Mouse (Mus musculus) macrophage (primary cell): ENCODE data around the gene Bcl2l1. TPM values are rescaled to one million over a fixed set of nuclear protein-coding genes. Genes with fewer than 3 reads are reported as not detected.
A peak's percentile ranks its signal among the peaks of the same experiment; 100 is the strongest.

Experiments
- H3K27ac ChIP-seq: fragments of 350-480 bp; formaldehyde crosslinking; 2 replicates; pipeline ENCODE4 v1.9.0; 2021
- H3K36me3 ChIP-seq: fragments of 350-480 bp; formaldehyde crosslinking; 2 replicates; pipeline ENCODE4 v1.9.0; 2021; ENCODE audit errors: inconsistent target
- H3K4me3 ChIP-seq: fragments of 350-480 bp; formaldehyde crosslinking; 2 replicates; pipeline ENCODE4 v1.9.0; 2021; ENCODE audit errors: inconsistent target
- H3K79me2 ChIP-seq: fragments of 350-480 bp; formaldehyde crosslinking; 2 replicates; pipeline ENCODE4 v1.9.0; 2021; ENCODE audit errors: inconsistent target
- WGBS: methylation state at CpG from one replicate; pipeline ENCODE4 v1.1.7; 2026; ENCODE audit warnings: inconsistent platforms; ENCODE audit not compliant: missing documents; 5-methylcytosine and 5-hydroxymethylcytosine counted together
- polyA plus RNA-seq: library from polyadenylated mRNA; stranded (reverse); fragments of 250-400 nt; gene quantifications from 3 replicates; pipeline ENCODE4 v1.2.4, GENCODE M21; 2018; ENCODE audit warnings: inconsistent platforms

Gene Bcl2l1
- polyA plus RNA-seq, 1 experiment from 2014 or later, result 48.4 TPM

DNA sequence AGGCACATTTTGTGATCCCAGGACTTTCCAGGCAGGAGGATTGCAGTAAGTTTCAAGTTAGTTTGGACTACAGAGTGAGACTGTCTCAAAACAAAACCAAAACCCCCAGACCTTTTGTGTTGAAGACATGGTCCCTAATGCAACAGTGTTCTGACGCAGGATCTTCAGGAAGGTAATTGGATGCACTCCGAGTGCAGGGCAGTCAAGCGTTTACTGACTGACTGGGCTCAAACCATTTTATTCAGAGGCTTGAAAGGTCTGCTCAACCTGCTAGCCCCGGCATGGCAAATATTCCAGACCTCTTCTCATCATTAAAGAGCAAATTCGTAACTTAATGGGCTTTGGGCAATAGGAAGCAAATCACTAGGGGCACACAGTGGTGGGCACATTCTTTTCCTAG lies 12.8 kb downstream of the Bcl2l1 start:
- Histone ChIP-seq H3K36me3 (peaks cover 15% of the 10 kb centered on the region; the same call in 1 of the 2 replicates), H3K79me2 (peaks cover 100% of the 10 kb centered on the region), H3K27ac (no peak overlapping the region), H3K4me3 (no peak overlapping the region)
- WGBS, result 95% methylated on average over 5 of the region's 5 CpGs

DNA sequence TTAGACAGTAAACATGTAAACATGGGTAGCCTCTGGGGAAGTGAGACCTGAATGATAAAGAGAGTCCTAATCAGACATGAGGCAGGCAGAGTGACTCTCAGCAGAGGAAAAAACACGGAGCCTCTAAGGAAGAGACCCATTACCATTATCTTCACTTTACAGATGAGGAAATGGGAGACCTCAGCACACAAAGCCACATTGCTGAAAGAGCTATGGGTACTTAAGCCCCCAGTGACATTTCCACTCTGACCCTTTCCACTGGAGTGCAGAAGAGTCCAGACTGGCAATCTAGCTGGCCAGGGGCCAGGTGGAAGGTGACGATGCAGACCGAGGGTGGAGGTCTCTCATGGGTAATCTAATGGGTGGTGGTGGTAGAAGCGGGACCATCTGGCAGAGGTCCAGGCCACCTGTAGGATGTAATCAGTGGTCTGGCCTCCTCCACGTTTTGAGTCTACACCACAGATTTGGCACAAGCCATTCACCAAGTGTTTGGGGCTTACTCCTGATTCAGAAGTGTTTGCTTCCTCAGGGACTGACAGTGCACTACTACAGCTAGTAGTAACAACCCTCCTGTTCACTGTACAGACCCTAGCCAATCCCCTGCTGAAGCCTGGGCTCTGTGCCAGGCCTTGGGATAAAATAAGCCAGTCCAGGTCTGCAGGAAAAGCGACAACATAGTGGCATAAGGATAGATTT lies 13.8 kb downstream of the Bcl2l1 start:
- WGBS, result 56% methylated on average over 6 of the region's 6 CpGs
- no peak overlapping the region for H3K4me3 ChIP-seq
- peaks cover 100% of the 10 kb centered on the region for H3K79me2 ChIP-seq
- H3K27ac ChIP-seq, result 0 out of 2 replicates have a peak overlapping the region, but pooled peaks have one; percentile 10
- peaks cover 15% of the 10 kb centered on the region; the same call in 1 of the 2 replicates for H3K36me3 ChIP-seq

DNA sequence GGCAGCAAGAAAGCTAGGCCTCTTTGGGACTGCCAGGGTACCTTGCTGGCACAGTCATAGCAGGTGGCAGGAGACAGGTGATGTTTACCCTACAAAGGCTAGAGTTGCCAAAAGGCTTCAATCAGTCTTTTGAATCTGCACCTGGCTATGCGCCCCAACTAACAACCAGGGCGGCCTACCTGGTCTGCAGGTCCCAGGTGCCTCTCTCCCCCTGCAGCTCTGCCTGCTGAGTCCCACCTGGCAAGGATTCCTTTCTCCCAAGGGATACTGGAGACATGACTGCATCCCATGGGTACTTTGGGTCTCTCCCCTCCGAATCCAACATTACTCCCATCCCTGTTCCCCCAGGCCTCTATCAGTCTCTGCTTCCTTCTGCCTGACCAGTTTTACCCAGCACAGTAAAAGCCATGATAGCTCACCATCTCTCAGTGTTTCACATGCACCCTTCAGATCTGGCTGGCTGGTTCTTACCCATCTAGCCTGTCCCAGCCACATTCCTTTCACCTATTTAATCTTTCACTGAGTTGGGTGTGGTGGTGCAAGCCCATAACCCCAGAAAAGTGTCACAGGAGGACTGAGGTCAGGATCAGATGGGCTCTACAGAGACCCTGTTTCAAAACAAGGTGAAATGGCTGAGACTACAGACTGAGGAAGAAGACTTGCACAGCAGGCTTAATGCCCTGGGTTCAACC lies 14.7 kb downstream of the Bcl2l1 start:
- peaks cover 100% of the 10 kb centered on the region for H3K79me2 ChIP-seq
- peaks cover 15% of the 10 kb centered on the region; the same call in 1 of the 2 replicates for H3K36me3 ChIP-seq
- peak overlapping the region; percentile 10 for H3K27ac ChIP-seq
- 100% methylated on average over 3 of the region's 3 CpGs for WGBS
- H3K4me3 ChIP-seq, result no peak overlapping the region

DNA sequence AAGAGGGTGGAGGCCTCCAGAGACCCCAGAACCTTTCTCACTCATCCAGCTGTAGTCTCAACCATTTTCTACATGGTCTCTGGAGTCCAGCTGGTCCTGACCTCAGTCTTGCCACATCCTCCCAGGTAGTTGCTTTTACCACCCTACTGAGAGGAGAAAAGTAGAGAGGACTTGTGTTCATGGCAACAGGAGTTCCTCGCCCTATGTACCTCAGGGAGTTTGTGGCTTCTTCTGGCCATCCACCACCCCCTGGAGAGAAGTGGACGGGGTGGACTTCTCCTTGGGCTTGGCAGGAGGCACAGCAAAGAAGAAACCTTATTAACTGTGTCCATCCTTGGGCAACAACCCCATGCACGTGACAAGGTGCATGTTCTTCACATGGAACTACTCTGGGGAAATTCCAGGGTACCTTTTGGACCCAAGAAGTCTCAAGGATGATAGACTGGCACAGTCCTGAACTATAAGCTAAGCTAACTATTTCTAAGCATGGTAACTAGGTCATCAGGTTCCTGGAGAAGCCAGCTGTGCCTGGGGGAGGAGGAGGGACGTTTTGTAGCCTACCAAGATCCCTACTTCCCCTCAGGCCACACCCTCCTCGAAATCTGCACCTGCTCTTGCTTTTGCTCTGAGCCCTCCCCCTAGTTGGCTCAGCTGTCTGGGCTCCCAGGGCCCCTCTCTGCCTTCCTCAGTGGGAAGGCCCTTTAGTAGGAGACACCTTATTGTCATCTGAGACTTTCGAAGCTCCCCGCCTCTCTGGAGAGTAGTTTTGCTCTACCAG lies 15.5 kb downstream of the Bcl2l1 start:
- Histone ChIP-seq H3K4me3 (no peak overlapping the region), H3K36me3 (peaks cover 15% of the 10 kb centered on the region; the same call in 1 of the 2 replicates), H3K79me2 (peaks cover 100% of the 10 kb centered on the region), H3K27ac (peak overlapping the region; percentile 10)
- 64% methylated on average over 7 of the region's 7 CpGs for WGBS

DNA sequence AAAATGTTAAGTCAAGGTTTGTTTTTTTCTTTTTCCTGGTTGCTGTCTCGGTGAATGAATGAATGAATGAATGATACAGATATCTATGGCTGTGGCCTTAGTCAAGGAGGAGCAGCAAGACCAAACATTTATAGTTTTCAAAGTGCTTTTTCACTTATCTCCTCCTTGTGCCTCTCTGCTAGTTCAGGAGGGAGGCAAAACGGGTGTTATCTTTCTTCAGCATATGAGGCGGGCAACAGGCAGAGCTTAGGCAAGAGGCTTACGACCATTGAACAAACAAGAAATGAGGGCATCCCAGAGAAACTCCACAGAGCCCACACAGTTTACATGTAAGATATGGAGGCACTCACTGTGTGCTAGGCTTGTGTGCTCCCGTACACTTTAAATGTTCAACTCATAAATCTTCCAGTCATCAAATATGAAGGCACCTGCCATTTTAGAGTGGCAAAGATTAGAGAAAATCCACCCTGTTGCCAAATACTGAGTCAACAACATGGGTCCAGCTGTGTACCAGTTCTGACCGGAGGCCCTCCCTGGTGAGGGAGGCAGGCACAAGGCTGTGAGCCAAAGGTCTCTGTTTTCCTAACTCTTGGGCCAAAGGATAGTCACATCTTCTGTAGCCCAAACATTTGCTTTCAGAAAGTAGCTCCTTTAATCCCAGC lies 17.2 kb downstream of the Bcl2l1 start:
- Histone ChIP-seq H3K4me3 (no peak overlapping the region), H3K36me3 (peaks cover 1% of the 10 kb centered on the region; the same call in 1 of the 2 replicates), H3K79me2 (peaks cover 97% of the 10 kb centered on the region), H3K27ac (no peak overlapping the region)
- 94% methylated on average over 6 of the region's 6 CpGs for WGBS

DNA sequence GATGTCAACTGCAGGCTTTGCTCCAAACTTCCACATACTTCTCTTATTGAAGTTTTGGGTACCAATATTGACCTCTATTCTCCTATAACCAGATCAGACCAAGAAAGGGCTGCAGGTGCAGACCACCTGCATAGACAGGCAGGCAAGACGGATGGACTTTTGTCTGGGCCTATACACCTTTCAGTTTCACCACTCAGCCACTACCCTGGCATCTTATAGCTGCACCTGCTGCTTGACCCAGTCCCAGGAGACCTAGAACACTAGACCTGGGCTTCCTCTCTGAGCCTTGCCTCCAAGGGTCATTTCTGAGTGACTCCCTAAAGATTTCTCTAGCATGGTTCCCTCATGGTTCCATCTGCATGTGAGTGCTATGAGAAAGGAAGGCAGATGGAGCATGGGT lies 18.3 kb downstream of the Bcl2l1 start:
- Histone ChIP-seq H3K27ac (peak overlapping the region; percentile 99), H3K36me3 (no peaks in the 10 kb centered on the region)
- WGBS, result no CpG with 5 or more reads among the region's 1 CpGs

DNA sequence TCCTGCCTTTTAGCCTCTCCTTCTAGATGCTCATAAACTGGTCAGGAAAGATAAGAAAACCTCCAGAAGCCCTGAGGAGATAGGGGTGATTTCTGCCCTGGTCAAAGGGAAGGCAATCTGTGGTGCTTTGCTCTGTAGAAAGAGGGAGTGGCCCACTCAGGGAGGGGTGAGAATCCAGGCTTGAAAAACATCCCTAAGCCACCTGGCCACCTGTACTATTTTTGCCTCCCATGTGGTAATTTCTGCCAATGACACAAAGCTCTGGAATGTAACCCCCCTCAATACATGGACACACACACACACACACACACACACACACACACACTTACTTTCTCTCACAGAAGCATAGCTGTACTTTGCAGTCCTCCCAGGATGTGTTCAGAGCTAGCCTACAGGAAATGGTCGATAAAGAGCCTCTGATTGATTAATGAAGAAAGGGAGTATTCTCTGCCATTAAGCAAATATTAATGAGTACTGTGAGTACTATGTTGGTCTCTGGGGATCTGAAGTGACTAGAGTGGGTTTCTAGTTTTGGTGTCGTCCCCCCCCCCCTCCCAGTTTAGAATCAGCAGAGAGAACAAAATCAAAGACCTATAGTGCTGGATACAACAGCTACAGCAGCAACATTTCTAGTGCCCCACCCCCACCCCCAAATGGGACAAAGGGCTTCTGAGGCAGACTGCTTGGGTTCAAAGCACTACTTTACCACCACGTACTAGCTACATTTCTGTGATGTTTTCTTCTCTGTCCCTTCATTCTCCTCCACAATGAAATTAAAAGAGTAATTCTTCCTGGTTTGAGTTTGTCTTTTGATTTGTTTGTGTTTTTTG lies 20.0 kb downstream of the Bcl2l1 start:
- 80% methylated on average over 2 of the region's 3 CpGs for WGBS
- Histone ChIP-seq H3K27ac (peak overlapping the region; percentile 99), H3K4me3 (no peak overlapping the region), H3K79me2 (peaks cover 97% of the 10 kb centered on the region), H3K36me3 (no peaks in the 10 kb centered on the region)

More for the DNA sequence above, 18.3 kb downstream of the Bcl2l1 start:
- Histone ChIP-seq H3K79me2 (peaks cover 97% of the 10 kb centered on the region), H3K4me3 (no peak overlapping the region)

DNA sequence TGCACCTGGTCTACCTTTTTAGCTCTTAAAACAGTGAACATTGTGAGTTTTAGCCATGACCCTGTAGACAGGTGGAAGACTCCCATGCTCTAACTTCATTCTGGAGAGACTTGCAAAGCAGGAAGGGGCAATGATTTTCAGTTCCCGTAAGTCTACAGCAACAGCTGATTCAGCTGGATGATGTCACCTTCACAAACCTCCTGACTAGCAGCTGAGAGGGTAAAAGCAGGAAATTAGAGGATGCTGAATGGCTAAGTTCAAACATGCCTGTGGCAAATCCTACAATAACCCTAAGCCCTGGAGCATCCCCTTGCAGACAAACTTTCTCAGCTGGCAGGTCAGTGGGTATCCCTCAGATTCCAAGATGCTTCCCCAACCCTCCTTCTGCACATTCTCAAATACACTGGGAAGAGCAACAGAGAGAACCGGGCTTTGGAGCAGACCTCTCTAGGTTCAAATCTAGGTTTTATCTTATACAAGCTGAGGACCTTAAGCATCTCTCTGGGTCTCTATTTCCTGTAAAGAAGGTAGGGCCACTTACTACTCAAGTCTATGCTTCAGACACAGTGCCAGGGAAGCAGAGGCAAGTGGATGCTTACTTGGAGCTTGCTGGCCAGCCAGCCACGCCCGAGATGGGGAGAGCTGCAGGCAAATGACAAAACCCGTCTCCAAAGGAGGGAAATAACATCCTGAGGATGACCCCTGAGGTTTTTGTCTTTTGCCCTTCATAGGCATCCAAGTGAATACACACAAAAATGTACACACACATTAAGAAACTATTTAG lies 21.2 kb downstream of the Bcl2l1 start:
- Histone ChIP-seq H3K4me3 (no peak overlapping the region), H3K79me2 (peaks cover 92% of the 10 kb centered on the region), H3K27ac (peak overlapping the region; percentile 99), H3K36me3 (no peaks in the 10 kb centered on the region)
- WGBS, result 69% methylated on average over 5 of the region's 5 CpGs

DNA sequence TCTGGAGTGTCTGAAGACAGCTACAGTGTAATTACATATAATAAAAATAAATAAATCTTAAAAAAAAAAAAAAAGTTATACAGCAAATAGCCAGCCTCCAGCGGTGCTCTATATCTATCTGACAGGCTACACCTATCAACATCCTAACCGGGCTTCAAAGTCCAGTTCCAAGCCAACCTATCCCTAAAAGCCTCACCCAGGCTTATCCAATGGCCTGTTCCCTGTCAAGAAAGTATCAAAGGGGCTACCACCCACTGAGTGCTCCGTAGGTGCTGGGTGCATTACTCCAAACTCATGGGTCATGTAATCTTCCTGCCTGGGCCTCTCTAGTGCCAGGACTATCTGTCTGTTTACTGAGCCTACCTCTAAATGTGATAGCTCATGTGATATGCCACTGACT lies 23.4 kb downstream of the Bcl2l1 start:
- Histone ChIP-seq H3K27ac (peak overlapping the region; percentile 99), H3K36me3 (no peaks in the 10 kb centered on the region), H3K4me3 (no peak overlapping the region), H3K79me2 (peaks cover 92% of the 10 kb centered on the region)
- 93% methylated on average over 3 of the region's 3 CpGs for WGBS

DNA sequence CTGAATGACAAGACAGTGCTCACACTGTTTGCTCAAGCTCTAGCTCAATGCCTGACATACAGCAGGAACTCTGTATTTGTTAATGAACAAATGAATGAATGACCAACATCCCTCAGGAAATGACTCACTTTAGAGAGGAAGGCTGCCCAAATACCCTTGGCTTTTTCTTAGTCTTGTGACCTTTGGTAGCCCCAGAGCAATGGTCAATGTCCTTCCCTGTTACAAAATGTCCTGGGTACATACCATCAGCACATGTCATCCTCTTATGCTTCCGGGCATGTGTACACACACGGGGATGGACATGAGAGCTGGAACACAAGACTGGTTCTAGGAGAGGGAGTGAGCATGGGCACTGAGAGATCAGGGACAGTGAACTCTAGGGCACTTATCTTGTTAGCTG lies 25.5 kb downstream of the Bcl2l1 start:
- H3K36me3 ChIP-seq, result no peaks in the 10 kb centered on the region
- H3K4me3 ChIP-seq, result no peak overlapping the region
- peak overlapping the region; percentile 99 for H3K27ac ChIP-seq
- H3K79me2 ChIP-seq, result peaks cover 92% of the 10 kb centered on the region
- 31% methylated on average over 2 of the region's 2 CpGs for WGBS

DNA sequence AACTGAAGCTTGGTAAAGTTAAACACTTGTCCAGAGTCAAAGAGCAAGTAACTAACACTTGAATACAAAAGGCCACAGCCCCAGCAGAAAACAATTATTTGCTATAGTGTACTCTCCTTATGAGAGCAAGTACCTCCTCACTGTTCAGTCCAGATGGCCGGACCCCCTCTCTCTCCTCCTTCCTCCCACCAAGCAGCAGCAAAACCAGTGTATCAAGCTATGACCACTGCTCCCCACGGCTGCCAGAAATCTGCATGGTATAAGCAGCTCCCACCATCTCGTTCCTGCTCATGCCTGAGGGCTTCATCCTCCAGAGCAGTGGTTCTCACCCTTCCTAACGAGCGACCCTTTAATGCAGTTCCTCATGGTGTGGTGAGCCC lies 26.4 kb downstream of the Bcl2l1 start:
- no peak overlapping the region for H3K4me3 ChIP-seq
- peak overlapping the region; percentile 99 for H3K27ac ChIP-seq
- H3K79me2 ChIP-seq, result peaks cover 95% of the 10 kb centered on the region
- no peaks in the 10 kb centered on the region for H3K36me3 ChIP-seq
- 76% methylated on average over 5 of the region's 5 CpGs for WGBS

DNA sequence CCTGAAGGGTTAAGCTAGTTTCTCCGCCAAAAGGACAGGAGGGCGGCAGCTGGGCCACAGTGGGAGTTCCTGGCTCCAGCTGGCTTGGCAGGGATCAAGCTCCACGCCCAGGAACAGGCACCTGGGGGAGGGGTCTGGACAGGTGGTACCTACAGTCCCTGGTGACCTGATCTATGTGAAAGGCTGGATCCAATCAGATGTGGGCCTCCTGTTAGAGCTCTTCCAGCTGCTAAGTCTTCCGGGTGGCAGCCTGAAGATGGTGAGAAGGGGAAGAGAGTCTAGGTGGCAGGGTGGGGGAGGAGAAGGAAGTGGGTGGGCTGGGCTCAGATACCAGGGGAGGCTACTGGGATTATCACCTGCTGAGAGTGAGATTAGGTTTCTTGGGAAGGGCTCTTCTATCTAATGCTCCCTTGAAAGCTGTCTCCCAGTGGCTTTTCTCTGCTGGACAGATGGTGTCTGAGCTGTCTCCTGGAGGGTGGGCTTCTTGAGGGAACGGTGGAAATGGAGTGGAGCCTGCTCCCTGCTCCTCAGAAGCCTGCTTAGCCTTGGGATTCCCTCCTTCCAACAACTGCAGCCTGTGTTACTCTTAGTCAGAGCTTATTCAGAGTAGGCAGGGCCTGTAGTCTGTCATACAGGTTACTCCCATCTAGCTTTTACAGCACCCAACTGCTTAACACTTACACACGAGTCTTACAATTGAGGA lies 27.0 kb downstream of the Bcl2l1 start:
- Histone ChIP-seq H3K36me3 (no peaks in the 10 kb centered on the region), H3K27ac (peak overlapping the region; percentile 99), H3K79me2 (peaks cover 95% of the 10 kb centered on the region), H3K4me3 (no peak overlapping the region)
- WGBS, result 59% methylated on average over 6 of the region's 6 CpGs

DNA sequence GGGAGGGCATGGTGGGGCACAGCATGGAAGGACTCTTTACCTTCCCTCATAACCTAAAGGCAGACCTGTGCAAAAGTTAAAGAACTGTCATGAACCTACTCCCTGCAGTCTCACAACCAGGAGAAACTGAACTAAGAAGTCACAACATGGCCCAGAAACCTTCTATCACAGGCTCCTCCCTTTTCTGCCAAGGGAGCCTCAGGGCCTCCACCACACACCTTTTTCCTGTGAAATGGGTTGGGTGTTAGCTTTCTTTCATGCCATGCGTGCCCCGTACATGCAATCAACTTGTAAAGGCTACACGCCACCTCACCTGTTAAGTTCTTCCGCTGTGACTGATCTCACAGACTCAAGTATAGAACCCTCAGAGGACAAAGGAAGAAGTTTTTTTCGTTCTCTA lies 28.4 kb downstream of the Bcl2l1 start:
- no peaks in the 10 kb centered on the region for H3K36me3 ChIP-seq
- peak overlapping the region; percentile 99 for H3K27ac ChIP-seq
- peaks cover 95% of the 10 kb centered on the region for H3K79me2 ChIP-seq
- 96% methylated on average over 5 of the region's 5 CpGs for WGBS
- no peak overlapping the region for H3K4me3 ChIP-seq
